Mouse (Mus musculus): ENCODE results near the gene Aim2.
"Not testable (repeated sequence)": the region's sequence is repeated elsewhere in the genome, so short reads cannot be mapped to it uniquely, and the experiment has no call there.

Gene Aim2

DNA sequence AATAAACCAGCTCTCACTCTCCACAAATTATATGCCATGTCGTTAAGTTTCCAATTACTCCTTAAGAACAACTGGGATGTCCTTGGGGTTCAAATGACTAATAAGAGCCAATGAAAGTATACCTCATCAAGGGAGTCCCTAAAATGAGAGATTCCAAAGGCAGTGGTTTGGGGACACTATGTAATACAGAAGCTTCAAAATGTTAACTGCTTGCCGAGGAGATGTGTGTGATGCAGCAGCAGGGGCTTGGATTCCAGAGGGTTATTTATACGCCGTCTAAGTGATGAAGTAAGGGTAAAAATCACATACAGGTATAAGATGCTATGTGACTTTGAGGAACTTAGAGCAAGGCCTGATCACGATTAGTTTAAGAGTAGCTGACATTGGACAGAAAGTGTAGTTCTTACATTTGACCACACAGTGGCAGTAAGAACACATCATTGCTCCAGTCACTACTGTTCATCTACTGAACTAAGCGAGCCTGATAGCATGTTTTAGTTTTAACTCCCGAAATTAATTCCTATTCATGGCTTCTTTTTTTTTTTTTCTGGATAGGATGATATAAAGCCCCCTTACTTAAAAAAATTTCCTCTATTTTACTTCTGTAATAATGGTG lies 105.6 kb downstream of the Aim2 start:
- peak in 1 of 2 experiments; percentile 67 for DNase-seq (ENCODE audit: low spot score in 2 of 2)

DNA sequence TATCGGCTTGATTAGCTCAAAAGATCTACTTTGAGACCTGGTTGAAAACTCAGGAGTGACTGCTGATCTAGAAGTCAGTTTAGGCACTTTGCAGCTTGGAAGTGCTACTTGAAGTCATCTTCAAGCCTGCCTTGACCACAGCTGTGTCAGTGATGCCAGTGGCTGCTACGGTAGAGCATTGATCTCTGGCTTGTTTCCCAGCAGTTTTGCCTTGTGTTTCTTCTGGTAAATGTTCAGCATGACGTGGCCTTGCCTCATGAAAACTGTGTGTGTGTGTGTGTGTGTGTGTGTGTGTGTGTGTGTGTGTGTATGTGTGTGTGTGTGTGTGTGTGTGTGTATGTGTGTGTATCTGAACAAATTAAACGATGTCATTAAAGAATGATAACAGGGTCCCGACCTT lies 106.1 kb downstream of the Aim2 start:
- DNase-seq (ENCODE audit: low spot score in 2 of 2): no peak

DNA sequence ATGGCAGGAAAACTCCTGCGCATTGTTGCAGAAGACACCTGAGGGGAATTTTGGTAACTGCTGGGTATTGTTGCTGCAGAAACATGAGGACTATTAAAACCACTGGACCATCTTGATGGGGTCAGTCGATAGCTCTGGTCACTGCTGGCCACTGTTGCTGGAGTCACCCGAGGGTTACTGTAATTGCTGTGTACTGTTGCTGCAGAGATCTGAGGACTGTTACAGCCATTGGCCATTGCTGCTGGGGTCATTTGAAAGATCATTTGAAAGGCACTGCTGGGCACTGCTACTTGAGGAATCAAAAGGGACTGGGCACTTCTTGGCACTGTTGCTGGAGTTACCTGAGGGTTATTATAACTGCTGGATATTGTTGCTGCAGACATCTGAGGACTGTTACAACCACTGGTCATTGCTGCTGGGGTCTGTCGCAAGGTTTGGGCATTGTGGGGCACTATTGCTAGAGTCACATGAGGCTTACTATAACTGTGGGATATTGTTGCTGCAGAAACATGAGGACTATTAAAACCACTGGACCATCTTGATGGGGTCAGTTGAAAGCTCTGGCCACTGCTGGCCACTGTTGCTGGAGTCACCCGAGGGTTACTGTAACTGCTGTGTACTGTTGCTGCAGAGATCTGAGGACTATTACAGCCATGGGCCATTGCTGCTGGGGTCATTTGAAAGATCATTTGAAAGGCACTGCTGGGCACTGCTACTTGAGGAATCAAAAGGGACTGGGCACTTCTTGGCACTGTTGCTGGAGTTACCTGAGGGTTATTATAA lies 129.9 kb downstream of the Aim2 start:
- not testable (repeated sequence) for DNase-seq (ENCODE audit: low spot score in 2 of 2)

DNA sequence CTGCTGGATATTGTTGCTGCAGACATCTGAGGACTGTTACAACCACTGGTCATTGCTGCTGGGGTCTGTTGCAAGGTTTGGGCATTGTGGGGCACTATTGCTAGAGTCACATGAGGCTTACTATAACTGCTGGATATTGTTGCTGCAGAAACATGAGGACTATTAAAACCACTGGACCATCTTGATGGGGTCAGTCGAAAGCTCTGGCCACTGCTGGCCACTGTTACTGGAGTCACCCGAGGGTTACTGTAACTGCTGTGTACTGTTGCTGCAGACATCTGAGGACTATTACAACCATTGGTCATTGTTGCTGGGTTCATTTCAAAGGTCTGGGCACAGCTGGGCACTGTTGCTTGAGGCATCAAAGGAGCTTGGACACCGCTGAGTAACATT lies 130.5 kb downstream of the Aim2 start:
- DNase-seq (ENCODE audit: low spot score in 2 of 2): not testable (repeated sequence)

DNA sequence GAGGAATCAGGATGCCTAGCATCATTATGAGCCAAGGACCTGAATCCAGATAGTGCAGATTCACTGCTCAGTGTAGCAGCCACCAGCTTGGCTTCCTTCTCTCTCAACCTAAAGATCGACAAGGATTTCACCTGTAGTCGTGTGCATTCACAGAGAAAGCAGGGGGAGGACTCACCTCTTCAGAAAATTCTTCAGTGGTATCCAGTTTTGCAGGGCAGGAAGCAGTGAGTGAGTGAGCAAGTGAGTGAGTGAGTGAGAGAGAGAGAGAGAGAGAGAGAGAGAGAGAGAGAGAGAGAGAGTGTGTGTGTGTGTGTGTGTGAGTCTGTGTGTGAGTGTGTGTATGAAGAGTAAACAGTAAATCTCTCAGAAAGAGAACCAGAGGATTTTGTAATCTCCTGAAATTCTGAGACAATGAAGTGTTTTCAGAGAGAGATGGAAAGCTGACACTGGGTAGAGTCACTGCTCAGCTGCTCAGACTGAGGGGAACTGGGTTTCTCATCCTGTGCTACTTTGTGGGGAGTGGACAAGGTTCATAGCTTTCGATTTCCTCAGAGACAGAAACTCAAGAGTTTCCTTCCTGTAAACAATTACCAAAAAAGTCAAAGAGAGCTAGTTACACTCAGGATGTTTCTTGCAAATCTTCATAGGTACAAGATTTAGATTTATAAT lies 140.3 kb downstream of the Aim2 start, which contains the start of gene Ifi206:
Gene Ifi206, minus strand, starts transcription at position 230 of the 669 bp plus-strand sequence.
- DNase-seq (ENCODE audit: low spot score in 2 of 2): not testable (repeated sequence)

DNA sequence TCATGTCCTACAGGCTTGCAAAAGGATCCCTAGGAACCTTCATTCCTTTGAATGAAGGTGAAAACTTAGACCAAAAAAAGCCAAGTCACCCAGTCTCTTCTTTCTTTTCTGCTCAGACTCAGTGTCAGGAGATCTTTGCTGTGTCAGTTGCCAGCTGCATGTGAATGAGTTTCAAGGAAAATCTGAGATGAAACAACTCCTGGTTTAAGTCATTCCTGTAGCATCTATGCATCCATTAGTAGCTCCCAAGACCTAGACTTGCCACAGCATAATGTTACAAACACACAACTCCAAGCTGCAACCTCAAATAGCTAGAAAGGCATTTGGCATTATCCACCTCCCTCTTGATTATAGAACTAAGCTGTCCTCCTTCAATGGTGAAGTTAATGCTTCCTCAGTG lies 140.8 kb downstream of the Aim2 start:
- DNase-seq (ENCODE audit: low spot score in 2 of 2): not testable (repeated sequence)

DNA sequence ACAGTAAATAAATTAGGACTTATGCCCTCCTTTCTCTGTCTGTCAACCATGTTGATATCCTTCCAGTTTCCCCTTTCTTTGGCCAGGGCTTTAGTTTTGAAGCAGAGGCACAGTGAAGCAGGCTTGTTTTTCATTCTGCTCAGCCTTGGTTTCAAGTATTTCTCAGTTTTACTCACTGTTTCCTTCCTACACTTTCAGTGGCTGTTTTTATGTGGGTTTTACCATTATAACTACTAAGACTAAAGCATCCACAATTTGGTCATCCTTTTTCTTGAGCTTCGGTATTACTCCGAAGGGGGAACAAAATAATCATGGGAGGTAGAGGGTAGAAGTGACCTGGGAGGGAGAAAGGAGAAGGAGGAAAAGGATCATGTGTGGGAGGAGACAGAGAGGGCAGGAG lies 159.9 kb downstream of the Aim2 start:
- DNase-seq (ENCODE audit: low spot score in 2 of 2): not testable (repeated sequence)
